Mouse (Mus musculus) liver, embryonic 14.5 days (tissue): ENCODE results near the gene Chst14.

Source experiments
- CTCF ChIP-seq: IDR thresholded peaks from 2 replicates; pipeline ENCODE4 v1.5.1; 2016; ENCODE audit warnings: antibody characterized with exemption, low read depth, control low read depth
- EP300 ChIP-seq: IDR thresholded peaks from 2 replicates; pipeline ENCODE4 v1.6.1; 2016; ENCODE audit warnings: antibody characterized with exemption, low read depth

- TF ChIP-seq CTCF (peak; percentile 89), EP300 (no peak)
Measured at GRCm38 (mm10) chr2:118976282-118976929, 50.1 kb downstream of the Chst14 start.
